ENCODE assay signal across 21 mouse cellular contexts in the genomic region with DNA sequence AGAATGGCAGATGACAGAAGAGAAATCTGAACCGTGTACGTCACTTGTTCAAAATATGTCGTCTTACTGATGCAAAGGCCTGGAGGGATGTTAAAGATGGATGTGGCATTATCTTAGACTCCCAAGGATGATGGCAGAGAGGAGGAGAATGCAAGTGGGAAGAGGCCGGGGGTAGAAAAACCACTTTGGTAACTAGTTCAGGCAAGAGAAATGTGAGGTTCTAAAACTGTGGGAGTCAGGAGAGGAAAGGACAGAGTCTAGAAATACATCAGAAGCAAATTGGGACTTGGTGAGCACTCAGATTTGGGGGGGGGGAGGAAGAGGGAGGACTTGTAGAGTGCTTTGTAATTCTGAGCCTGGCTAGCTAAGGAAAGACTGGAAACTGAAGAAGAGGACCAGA.
"Had no signal": no experiment of that assay in that cellular context is flagged by ENCODE, and none has a peak within 500 bp of the region (broad histone marks: within the 10 kb centered on the region; RNA-seq: fewer than 3 reads in every experiment).

No protein-coding gene starts in this region.

- ATAC-seq: liver, postnatal 0 days; lung, postnatal 0 days; midbrain, embryonic 13.5 days; midbrain, embryonic 16.5 days had no signal

- H3K27me3 ChIP-seq: liver, embryonic 15.5 days; lung, embryonic 15.5 days; megakaryocyte, embryonic 14.5 days; midbrain, embryonic 13.5 days; neural tube, embryonic 13.5 days; neural tube, embryonic 15.5 days had no signal

- H3K4me2 ChIP-seq: liver, embryonic 15.5 days; lung, embryonic 15.5 days; midbrain, embryonic 11.5 days; midbrain, embryonic 13.5 days; neural tube, embryonic 13.5 days; neural tube, embryonic 15.5 days had no signal

- DNase-seq: liver, postnatal 0 days; lung, adult 2 months; retina, postnatal 1 day; right cerebral cortex, adult 18-20 months; right cerebral cortex, postnatal 25 days; right cerebral cortex, postnatal 4 days; spleen, adult 18-20 months; thymus, adult 18-20 months; thymus, postnatal 14 days; thymus, postnatal 36 days had no signal

- H3K9me3 ChIP-seq: liver, embryonic 15.5 days; lung, embryonic 15.5 days; megakaryocyte, embryonic 14.5 days; midbrain, embryonic 13.5 days; neural tube, embryonic 13.5 days; neural tube, embryonic 15.5 days had no signal

- H3K9ac ChIP-seq: liver, embryonic 15.5 days; liver, postnatal 0 days; lung, embryonic 15.5 days; midbrain, embryonic 13.5 days; neural tube, embryonic 13.5 days; neural tube, embryonic 15.5 days had no signal

- H3K4me1 ChIP-seq: neural tube, embryonic 13.5 days; neural tube, embryonic 15.5 days had no signal

- H3K36me3 ChIP-seq: liver, embryonic 15.5 days; lung, embryonic 15.5 days; midbrain, embryonic 13.5 days; neural tube, embryonic 13.5 days; neural tube, embryonic 15.5 days had no signal

- H3K27ac ChIP-seq: liver, embryonic 15.5 days; lung, embryonic 15.5 days; macrophage; midbrain, embryonic 13.5 days; neural tube, embryonic 13.5 days; neural tube, embryonic 15.5 days had no signal

- H3K4me3 ChIP-seq: liver, embryonic 15.5 days; lung, embryonic 15.5 days; megakaryocyte, embryonic 14.5 days; midbrain, embryonic 13.5 days; myocyte; neural tube, embryonic 13.5 days; neural tube, embryonic 15.5 days had no signal
